Mouse (Mus musculus): ENCODE results near the gene Rabep2. TPM values are rescaled to one million over a fixed set of nuclear protein-coding genes. Genes with fewer than 3 reads are reported as not detected.

Gene Rabep2
- total RNA-seq (2023), result 10 to 100 TPM; 24.3 to 33.5 TPM

DNA sequence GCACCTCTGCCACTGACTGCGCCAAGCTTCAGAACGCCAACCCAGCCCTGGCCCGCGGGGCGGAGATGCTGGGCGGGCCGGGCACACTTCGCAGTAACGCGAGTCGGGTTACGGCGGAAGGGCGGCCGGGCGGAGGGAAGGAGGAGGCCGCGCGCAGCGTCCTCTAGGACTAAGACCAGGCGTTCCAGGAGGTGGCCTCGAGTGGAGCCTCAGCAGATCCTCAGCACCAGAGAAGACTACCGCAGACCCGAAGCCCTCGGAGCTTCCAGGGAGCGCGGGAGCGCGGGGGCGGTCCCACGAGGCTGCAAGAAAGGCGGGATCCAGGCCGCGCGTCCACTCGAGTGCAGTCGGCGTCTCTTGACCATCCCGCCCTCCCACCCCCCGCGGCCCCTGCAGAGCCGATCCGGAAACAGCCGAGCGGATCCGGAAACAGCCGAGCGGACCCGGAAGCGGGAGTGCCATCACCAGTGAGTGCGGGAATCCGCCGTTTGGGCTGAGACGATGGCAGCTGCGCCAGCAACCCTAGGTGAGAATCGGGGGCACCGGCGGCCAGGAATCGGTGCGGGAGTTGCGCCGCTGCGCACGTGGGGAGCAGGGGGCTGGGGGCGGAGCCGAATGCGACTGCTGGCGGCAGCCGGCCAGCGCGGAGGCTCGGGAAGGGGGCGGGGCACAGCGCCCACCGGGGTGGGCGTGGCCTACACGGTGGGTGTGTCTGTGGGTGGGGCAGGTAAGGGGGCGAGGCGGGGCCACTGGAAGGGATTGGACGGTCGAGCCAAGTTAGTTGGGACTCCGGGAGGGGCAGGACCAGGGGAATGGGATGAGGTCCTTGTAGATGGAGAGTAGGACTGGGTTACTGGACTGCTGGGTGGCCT is at the start of gene Rabep2:
Rabep2 (plus strand) TSS at position 129 of the 872 bp plus-strand sequence.

DNA sequence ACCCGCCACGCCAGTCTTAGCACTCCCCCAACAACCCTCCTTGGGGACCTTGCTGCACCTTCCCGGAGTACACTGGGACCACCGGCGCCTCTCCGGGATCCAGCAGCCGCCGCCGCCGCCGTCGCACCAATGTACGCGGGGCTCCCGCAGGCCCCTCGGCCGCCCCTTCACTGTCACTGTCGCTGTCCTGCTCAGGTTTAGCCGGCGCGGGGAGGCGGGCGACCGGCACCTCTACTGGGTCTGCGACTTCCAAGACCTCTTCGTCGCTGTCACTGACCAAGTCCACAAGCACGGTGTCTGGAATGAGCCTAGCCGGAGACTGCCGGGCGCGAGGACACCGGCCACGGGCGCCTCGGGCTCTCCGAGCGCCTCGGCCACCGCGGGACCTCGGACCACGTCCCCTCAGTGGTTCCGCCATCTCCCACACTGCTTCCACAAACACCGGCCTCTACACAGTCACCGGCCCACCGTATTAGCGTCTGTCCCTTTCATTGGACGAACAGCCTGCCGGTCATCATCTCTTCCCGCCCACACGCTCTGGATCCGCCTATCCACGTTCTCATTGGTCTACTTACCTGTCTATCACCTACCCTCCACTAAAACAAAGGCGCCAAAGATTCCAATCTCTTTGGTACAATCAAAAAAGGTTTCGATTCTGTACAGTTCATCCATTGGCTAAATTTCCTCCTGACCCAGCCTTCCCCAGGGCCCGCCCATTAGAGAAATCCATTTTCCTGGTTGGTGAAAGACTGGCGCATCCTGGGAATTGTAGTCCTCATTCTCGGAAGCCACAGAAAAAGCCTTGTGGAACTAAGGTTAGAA is 32.0 kb upstream of the Rabep2 start, which contains the start of gene Nfatc2ip:
Nfatc2ip (minus strand) TSS at position 440 of the 822 bp plus-strand sequence.

DNA sequence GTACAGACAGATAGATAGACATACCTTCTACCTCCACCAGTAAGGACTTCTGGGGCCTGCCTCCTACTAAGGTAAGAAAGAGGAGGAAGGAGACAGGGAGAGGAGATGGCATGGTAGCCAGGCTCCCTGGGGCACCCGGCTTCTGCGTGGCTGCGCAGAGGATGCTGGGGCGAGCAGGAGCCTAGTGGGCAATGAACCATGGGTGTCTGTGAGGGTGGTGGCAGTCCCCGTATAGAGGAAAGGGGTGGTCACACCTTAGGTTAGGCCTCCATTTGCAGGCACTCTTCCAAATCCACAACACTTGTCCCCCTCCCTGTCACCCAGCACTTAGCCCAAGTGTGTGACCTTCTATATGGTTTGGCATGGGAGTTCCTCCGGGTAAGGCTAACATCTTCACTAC is 13.8 kb upstream of the Rabep2 start, which contains the start of gene Cd19:
Cd19 (minus strand) TSS at position 165 of the 400 bp plus-strand sequence.

DNA sequence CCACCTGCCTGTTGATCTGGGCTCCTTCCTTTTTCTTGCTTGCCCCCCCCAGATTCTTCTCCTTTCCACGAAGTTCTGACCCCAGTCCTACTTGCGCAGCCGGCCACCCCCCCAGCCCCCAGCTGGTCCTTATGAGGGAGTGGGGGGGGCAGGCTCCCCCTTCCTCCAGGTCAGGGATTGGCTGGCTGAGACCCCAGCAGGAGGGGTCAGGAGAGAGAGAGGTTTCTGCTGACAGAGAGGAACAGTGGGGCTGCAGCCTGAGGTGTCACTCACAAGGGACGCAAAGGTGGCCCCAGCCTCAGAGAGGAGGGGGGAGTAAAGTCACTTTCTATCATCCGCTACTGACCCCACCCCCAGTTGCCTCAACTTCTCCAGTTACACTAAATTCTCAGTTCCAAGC is 34.4 kb downstream of the Rabep2 start, which contains the start of gene Atp2a1:
Atp2a1 (minus strand) TSS at position 105 of the 400 bp plus-strand sequence.

DNA sequence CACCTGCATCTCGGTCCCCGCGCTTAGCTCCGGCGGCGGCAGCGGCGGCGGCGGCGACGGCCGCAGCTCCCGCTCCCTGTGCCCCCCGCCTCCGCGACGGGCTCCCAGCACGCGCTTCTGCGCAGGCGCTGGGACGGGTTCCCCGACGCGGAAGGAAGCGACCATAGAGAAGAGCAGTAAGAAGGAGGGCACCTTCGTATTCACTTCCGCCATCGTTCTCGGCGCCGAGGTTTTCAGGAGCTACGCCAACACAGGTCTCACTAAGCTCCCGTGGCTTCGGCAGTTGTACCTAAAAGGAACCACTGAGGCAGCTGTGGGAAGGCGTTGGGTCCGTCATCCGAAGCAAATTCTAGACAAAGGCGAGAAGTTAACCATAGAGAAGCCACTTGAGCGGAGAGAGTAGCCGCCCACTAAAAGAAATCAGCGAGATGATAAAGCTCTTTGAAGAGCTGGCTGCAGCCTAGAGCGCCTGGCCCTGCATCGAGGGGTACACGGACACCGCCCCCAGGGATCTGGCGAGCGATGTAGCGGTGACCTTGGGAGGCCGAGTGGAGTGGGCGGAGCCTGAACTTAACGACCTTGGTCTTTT is 46.5 kb downstream of the Rabep2 start, which contains the start of gene Sh2b1:
Sh2b1 (minus strand) TSS at position 432 of the 589 bp plus-strand sequence.

DNA sequence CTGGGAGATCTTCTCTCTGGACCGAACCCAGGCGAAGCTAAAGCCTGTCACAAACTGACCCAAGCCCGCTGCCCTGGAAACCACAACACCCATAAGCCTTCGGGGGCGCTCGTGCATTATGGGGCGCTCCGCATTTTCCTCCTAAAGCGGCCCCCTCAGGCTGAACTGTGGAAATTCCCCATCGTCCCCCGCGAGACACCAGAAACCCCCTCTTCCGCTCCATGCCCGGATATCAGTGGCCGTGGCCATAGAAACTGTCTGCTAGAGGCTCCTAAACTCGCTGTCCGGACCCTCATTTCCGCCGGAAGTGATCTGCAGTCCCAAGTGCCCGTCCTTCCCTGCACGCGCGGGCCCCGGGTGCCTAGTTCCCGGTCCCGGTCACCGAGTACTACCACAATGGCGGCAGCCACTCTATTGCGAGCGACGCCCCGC is 58.5 kb downstream of the Rabep2 start, which contains the start of gene Tufm:
Tufm (plus strand) TSS at position 310 of the 432 bp plus-strand sequence.

Other genes starting within 250 kb of the Rabep2 start
- 10 to 100 TPM; 91.6 to 99.4 TPM for gene Xpo6, start 228.3 kb upstream of the Rabep2 start, total RNA-seq (2023)
- 10 to 100 TPM; 20.0 to 23.4 TPM for gene Sbk1, start 156.1 kb upstream of the Rabep2 start, total RNA-seq (2023)
- gene Lat, start 59.2 kb upstream of the Rabep2 start, total RNA-seq (2023), result 1 to 10 TPM; 2.2 to 3.6 TPM
- gene Spns1, start 51.3 kb upstream of the Rabep2 start, total RNA-seq (2023), result 10 to 100 TPM; 49.8 to 66.4 TPM
- 10 to 100 TPM; 10.2 to 11.0 TPM for gene Nfatc2ip, start 32.0 kb upstream of the Rabep2 start, total RNA-seq (2023)
- gene Cd19, start 13.9 kb upstream of the Rabep2 start, total RNA-seq (2023), result 1 to 10 TPM in 1 of 2 experiments, under 1 TPM in 1; 0.97 to 4.1 TPM
- gene Atp2a1, start 34.3 kb downstream of the Rabep2 start, total RNA-seq (2023), result 1 to 10 TPM; 1.9 to 3.2 TPM
- 10 to 100 TPM; 36.6 to 38.8 TPM for gene Sh2b1, start 46.7 kb downstream of the Rabep2 start, total RNA-seq (2023)
- 10 to 100 TPM; 34.1 to 35.5 TPM for gene Tufm, start 58.6 kb downstream of the Rabep2 start, total RNA-seq (2023)
- gene Atxn2l, start 74.7 kb downstream of the Rabep2 start, total RNA-seq (2023), result 100 to 1,000 TPM; 169 to 183 TPM
- 100 to 1,000 TPM; 123 to 127 TPM for gene Eif3c, start 137.7 kb downstream of the Rabep2 start, total RNA-seq (2023)
- 100 to 1,000 TPM; 108 to 125 TPM for gene Apobr, start 156.2 kb downstream of the Rabep2 start, total RNA-seq (2023)
- 100 to 1,000 TPM; 241 to 250 TPM for gene Cln3, start 157.1 kb downstream of the Rabep2 start, total RNA-seq (2023)
- 10 to 100 TPM; 10.8 to 13.3 TPM for gene Il27, start 166.2 kb downstream of the Rabep2 start, total RNA-seq (2023)
- gene Nupr1, start 202.1 kb downstream of the Rabep2 start, total RNA-seq (2023), result 10 to 100 TPM; 83.7 to 95.7 TPM
- 10 to 100 TPM; 31.8 to 41.5 TPM for gene Sgf29, start 220.6 kb downstream of the Rabep2 start, total RNA-seq (2023)
- 1 to 10 TPM; 5.7 to 6.0 TPM for gene Sult1a1, start 247.7 kb downstream of the Rabep2 start, total RNA-seq (2023)

Data from monocyte, adult 59 days (primary cell).